Mouse (Mus musculus) embryonic facial prominence, embryonic 12.5 days (tissue): ENCODE measurements at regions not wholly inside any gene's neighbourhood (a gene's known extent, or its start where the extent isn't known, plus 50 kb on each side); places are given as distances from the start of the nearest gene placed in this dataset.
A peak's percentile ranks its signal among the peaks of the same experiment; 100 is the strongest.

Experiments
- ATAC-seq: fragments of 200-750 bp; cut with Nextera tagmentation; 2 replicates; pipeline ENCODE4 v1.8.0; 2017; ENCODE audit not compliant: insufficient number of reproducible peaks, insufficient read depth, low FRiP score, low TSS enrichment
- H3K27ac ChIP-seq: fragments of 300-500 bp; sonication (generic); 2 replicates; pipeline ENCODE4 v1.5.1; 2016; ENCODE audit warnings: mild to moderate bottlenecking
- H3K27me3 ChIP-seq: fragments of 300-500 bp; sonication (generic); 2 replicates; pipeline ENCODE4 v1.6.1; 2016; ENCODE audit warnings: mild to moderate bottlenecking, moderate library complexity
- H3K36me3 ChIP-seq: fragments of 300-500 bp; sonication (generic); 2 replicates; pipeline ENCODE4 v1.6.1; 2016; ENCODE audit warnings: mild to moderate bottlenecking
- H3K4me1 ChIP-seq: fragments of 300-500 bp; sonication (generic); 2 replicates; pipeline ENCODE4 v1.6.1; 2016
- H3K4me2 ChIP-seq: fragments of 300-500 bp; sonication (generic); replicated peaks from 2 replicates; pipeline ENCODE4 v1.6.1; 2016; ENCODE audit warnings: mild to moderate bottlenecking, moderate library complexity
- H3K4me3 ChIP-seq: fragments of 300-500 bp; sonication (generic); 2 replicates; pipeline ENCODE4 v1.5.1; 2016; ENCODE audit warnings: mild to moderate bottlenecking
- H3K9ac ChIP-seq: fragments of 300-500 bp; sonication (generic); 2 replicates; pipeline ENCODE4 v1.6.1; 2016; ENCODE audit warnings: mild to moderate bottlenecking, moderate library complexity
- H3K9me3 ChIP-seq: fragments of 300-500 bp; sonication (generic); 2 replicates; pipeline ENCODE4 v1.6.1; 2016; ENCODE audit warnings: mild to moderate bottlenecking, moderate library complexity
- WGBS: fragments of 180-500 bp; shearing (Covaris S2); methylation state at CpG from one replicate; pipeline ENCODE4 v1.1.7; 2016; 5-methylcytosine and 5-hydroxymethylcytosine counted together

- ATAC-seq = no peak
- WGBS = 63% methylated on average over 4 of the region's 4 CpGs
Observed at GRCm38 (mm10) chr11:17417656-17418289, 160.4 kb downstream of the C1d start.

GRCm38 (mm10) chr11:17442133-17442532 is 184.8 kb downstream of the C1d start:
- no peak overlapping the region for H3K9ac ChIP-seq
- no peaks in the 10 kb centered on the region for H3K36me3 ChIP-seq
- H3K4me3 ChIP-seq = no peak overlapping the region
- WGBS = 63% methylated on average over 4 of the region's 4 CpGs
- no peak for ATAC-seq
- no peaks in the 10 kb centered on the region for H3K27me3 ChIP-seq
- H3K4me1 ChIP-seq = no peaks in the 10 kb centered on the region
- no peak overlapping the region for H3K4me2 ChIP-seq
- H3K9me3 ChIP-seq = no peaks in the 10 kb centered on the region
- no peak overlapping the region for H3K27ac ChIP-seq

More at GRCm38 (mm10) chr11:17417656-17418289, 160.4 kb downstream of the C1d start:
- H3K4me3 ChIP-seq = no peak overlapping the region
- no peak overlapping the region for H3K9ac ChIP-seq
- no peaks in the 10 kb centered on the region for H3K36me3 ChIP-seq
- no peaks in the 10 kb centered on the region for H3K27me3 ChIP-seq
- H3K27ac ChIP-seq = no peak overlapping the region
- H3K4me1 ChIP-seq = no peaks in the 10 kb centered on the region
- H3K4me2 ChIP-seq = no peak overlapping the region
- H3K9me3 ChIP-seq = peaks cover 3% of the 10 kb centered on the region; the same call in 1 of the 2 replicates

- H3K27me3 ChIP-seq = no peaks in the 10 kb centered on the region
- H3K4me1 ChIP-seq = 0 out of 2 replicates have a peak, but pooled peaks cover 5% of the 10 kb centered on the region
- H3K9ac ChIP-seq = no peak overlapping the region
- H3K27ac ChIP-seq = no peak overlapping the region
- no peaks in the 10 kb centered on the region for H3K9me3 ChIP-seq
- ATAC-seq = no peak
- H3K4me2 ChIP-seq = no peak overlapping the region
- no peaks in the 10 kb centered on the region for H3K36me3 ChIP-seq
- WGBS = 77% methylated on average over 7 of the region's 7 CpGs
- H3K4me3 ChIP-seq = no peak overlapping the region
Observed at GRCm38 (mm10) chr11:17449289-17449688, 191.9 kb downstream of the C1d start.

- Histone ChIP-seq H3K4me2 (no peak overlapping the region), H3K36me3 (no peaks in the 10 kb centered on the region), H3K4me1 (0 out of 2 replicates have a peak, but pooled peaks cover 5% of the 10 kb centered on the region), H3K9ac (no peak overlapping the region), H3K9me3 (no peaks in the 10 kb centered on the region), H3K4me3 (no peak overlapping the region), H3K27me3 (no peaks in the 10 kb centered on the region), H3K27ac (no peak overlapping the region)
- 43% methylated on average over 7 of the region's 7 CpGs for WGBS
- ATAC-seq = no peak
Observed at GRCm38 (mm10) chr11:17450360-17451045, 193.1 kb downstream of the C1d start.

DNA sequence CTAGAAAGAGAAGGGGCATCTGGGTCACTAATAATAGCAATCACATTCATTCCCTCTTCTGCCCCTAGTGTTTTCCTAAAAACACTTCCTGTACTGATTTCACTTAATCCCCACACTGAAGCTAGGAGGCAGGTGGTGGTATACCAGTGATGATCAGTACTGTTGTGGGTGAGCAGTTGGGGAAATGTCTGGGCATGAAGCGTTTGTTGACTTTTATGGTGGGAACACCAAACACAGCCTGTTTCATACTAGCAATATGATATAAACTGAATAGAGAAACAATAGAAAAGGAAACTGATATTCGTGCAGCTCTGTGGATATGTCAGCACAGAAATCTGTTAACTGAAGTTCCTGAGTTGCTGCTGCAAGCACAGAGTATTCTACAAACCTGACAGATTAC is 194.1 kb downstream of the C1d start:
- Histone ChIP-seq H3K4me1 (0 out of 2 replicates have a peak, but pooled peaks cover 5% of the 10 kb centered on the region), H3K27me3 (no peaks in the 10 kb centered on the region), H3K27ac (no peak overlapping the region), H3K36me3 (no peaks in the 10 kb centered on the region), H3K9ac (no peak overlapping the region), H3K4me3 (no peak overlapping the region), H3K9me3 (no peaks in the 10 kb centered on the region), H3K4me2 (no peak overlapping the region)
- ATAC-seq = no peak
- WGBS = 89% methylated on average over 2 of the region's 2 CpGs

- WGBS = 75% methylated on average over 9 of the region's 9 CpGs
- H3K9me3 ChIP-seq = no peaks in the 10 kb centered on the region
- no peak for ATAC-seq
- H3K36me3 ChIP-seq = no peaks in the 10 kb centered on the region
- H3K4me3 ChIP-seq = no peak overlapping the region
- H3K27me3 ChIP-seq = no peaks in the 10 kb centered on the region
- no peak overlapping the region for H3K27ac ChIP-seq
- H3K4me2 ChIP-seq = no peak overlapping the region
- H3K4me1 ChIP-seq = 0 out of 2 replicates have a peak, but pooled peaks cover 5% of the 10 kb centered on the region
- no peak overlapping the region for H3K9ac ChIP-seq
Observed at GRCm38 (mm10) chr11:17453530-17453929, 196.2 kb downstream of the C1d start.

DNA sequence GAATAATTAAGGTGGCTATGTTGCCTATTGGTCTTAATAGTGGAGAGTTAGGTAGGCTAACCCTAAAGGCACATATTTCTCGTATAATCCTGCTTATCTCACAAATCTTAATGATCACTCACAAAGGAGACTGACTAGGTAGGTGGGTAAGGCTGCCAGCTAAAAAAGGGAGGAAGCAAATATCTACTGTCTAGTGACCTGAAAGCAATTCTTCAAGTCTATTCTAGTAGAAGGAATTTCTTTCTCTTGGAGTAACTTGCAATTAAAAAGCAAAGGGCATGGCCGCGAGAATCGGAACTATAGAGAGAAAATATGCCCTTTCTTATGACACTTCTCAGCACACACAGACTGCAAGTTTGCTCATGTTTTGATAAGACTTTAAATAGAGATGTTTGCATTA is 201.6 kb downstream of the C1d start:
- H3K4me3 ChIP-seq = no peak overlapping the region
- no peaks in the 10 kb centered on the region for H3K9me3 ChIP-seq
- H3K27ac ChIP-seq = no peak overlapping the region
- H3K27me3 ChIP-seq = no peaks in the 10 kb centered on the region
- 77% methylated on average over 4 of the region's 4 CpGs for WGBS
- ATAC-seq = no peak
- H3K4me1 ChIP-seq = peaks cover 6% of the 10 kb centered on the region; the same call in 1 of the 2 replicates
- H3K4me2 ChIP-seq = no peak overlapping the region
- H3K9ac ChIP-seq = no peak overlapping the region
- H3K36me3 ChIP-seq = no peaks in the 10 kb centered on the region

DNA sequence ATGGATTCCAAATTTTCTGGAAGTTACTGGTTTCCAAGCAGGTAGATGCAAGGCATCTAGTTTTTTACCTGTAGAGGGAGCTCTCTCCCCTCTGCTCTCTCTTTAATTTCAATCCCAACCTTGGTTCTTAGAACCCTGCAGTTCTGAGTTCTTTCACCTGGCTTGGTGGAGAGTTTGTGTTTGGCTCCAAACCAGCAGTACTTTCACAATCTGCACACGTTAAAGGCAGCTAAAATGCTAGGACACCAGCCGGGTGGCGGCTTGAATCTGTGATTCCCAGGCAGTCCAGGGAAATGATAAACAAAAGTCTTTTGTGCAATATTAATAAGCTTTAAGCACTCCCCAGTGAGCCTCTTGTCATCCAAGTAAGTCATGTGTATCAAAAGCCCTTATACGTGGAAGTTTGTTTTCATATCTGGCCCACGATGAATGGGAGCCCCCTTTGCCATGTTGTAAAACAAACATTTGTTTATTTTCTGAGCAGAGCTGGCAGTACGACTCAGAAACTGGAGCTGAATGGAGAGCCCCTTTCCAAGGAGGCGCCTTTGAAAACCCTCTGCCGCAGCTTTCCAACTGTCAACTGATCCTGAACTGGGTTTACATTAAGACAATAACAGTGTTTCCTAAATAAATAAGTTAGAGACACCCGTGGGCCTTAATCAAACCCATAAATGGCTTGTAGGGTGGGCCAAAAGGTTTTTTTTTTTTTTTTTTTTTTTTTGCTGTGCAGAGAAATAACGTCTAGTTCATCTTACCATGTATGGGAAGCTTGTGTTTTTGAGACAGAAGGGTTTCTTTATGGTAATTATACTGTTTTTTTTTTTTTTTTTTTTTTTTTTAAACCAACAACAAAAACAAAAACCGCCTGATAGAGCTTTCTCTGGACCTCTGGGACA is 202.9 kb downstream of the C1d start:
- Histone ChIP-seq H3K27ac (peak overlapping the region; percentile 41; the same call in 1 of the 2 replicates), H3K36me3 (no peaks in the 10 kb centered on the region), H3K9me3 (no peaks in the 10 kb centered on the region), H3K27me3 (no peaks in the 10 kb centered on the region), H3K4me2 (peak overlapping the region; percentile 40), H3K9ac (no peak overlapping the region), H3K4me3 (no peak overlapping the region), H3K4me1 (peaks cover 10% of the 10 kb centered on the region; the same call in 1 of the 2 replicates)
- WGBS = 14% methylated on average over 11 of the region's 11 CpGs
- no peak; the same call in none of the 2 replicates for ATAC-seq

DNA sequence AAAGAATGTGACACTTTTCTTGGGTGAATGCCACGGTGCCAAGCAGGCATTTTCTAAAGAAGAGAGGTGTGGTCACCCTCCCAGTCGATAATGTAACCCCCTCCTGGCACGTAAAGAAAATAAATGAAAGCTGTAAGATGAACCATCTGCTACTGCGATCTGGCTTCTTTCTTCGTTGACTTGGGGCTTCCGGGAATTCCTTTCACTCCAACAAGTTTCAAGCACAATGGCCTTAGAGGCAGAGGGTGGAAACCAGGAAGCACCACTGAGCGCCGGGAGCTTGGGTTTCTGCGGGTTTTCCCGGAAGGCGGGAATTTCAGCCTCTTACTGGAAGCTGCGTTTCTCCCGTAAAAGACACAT is 203.5 kb downstream of the C1d start:
- H3K9me3 ChIP-seq = no peaks in the 10 kb centered on the region
- H3K4me1 ChIP-seq = peaks cover 10% of the 10 kb centered on the region; the same call in 1 of the 2 replicates
- WGBS = 3% methylated on average over 13 of the region's 13 CpGs
- peak overlapping the region; percentile 23; the same call in 1 of the 2 replicates for H3K27ac ChIP-seq
- H3K4me3 ChIP-seq = no peak overlapping the region
- H3K4me2 ChIP-seq = peak overlapping the region; percentile 40
- ATAC-seq = no peak
- no peaks in the 10 kb centered on the region for H3K27me3 ChIP-seq
- H3K9ac ChIP-seq = no peak overlapping the region
- H3K36me3 ChIP-seq = no peaks in the 10 kb centered on the region

GRCm38 (mm10) chr11:17461701-17462100 is 204.3 kb downstream of the C1d start:
- Histone ChIP-seq H3K4me3 (no peak overlapping the region), H3K27ac (no peak overlapping the region), H3K9ac (no peak overlapping the region), H3K4me1 (peaks cover 10% of the 10 kb centered on the region; the same call in 1 of the 2 replicates), H3K9me3 (no peaks in the 10 kb centered on the region), H3K4me2 (no peak overlapping the region), H3K27me3 (no peaks in the 10 kb centered on the region), H3K36me3 (no peaks in the 10 kb centered on the region)
- ATAC-seq = no peak
- WGBS = 84% methylated on average over 1 of the region's 1 CpGs

DNA sequence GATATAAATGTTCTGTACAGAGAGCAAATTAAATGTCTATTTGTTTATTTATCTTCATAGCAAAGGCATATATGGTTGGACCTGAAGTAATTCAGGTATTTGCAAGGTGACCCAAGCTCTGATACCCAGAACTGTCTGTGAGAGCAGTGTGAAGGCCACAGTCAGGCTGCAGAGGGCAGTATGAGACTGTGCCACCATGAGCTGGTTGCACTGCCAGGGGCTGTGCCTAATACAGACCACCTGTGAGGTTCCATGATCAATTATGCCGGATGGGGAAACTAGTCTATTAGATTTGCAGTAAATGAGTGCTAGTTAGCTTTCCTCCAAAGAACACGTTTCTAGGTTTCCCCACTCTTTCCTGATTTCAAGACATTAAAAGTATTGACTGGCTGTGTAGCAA is 207.5 kb downstream of the C1d start:
- Histone ChIP-seq H3K36me3 (no peaks in the 10 kb centered on the region), H3K9me3 (no peaks in the 10 kb centered on the region), H3K27ac (no peak overlapping the region), H3K4me2 (no peak overlapping the region), H3K27me3 (no peaks in the 10 kb centered on the region), H3K4me1 (peaks cover 8% of the 10 kb centered on the region; the same call in 1 of the 2 replicates), H3K9ac (no peak overlapping the region), H3K4me3 (no peak overlapping the region)
- ATAC-seq = peak; percentile 85; the same call in 1 of the 2 replicates
- WGBS = 15% methylated on average over 2 of the region's 2 CpGs
